Mouse (Mus musculus) cerebellum, adult 18-20 months (tissue): ENCODE data around the gene P2ry13.

ENCODE experiments used
- DNase-seq, 2 experiments: peaks; one replicate each; pipeline ENCODE4 v3.0.0; 2021

P2ry13 gene

GRCm38 (mm10) chr3:59210727-59211126, at the start of gene P2ry13:
TSS of gene P2ry13 (minus strand) at chr3:59210882.
- DNase-seq, result no peak

GRCm38 (mm10) chr3:59257740-59258664, 47.3 kb upstream of the P2ry13 start:
- no peak for DNase-seq

- DNase-seq, result no peak
Observed at GRCm38 (mm10) chr3:59250454-59250853, 39.8 kb upstream of the P2ry13 start.

GRCm38 (mm10) chr3:59248031-59248430, 37.3 kb upstream of the P2ry13 start:
- no peak for DNase-seq

GRCm38 (mm10) chr3:59243384-59243783, 32.7 kb upstream of the P2ry13 start:
- peak; percentile 58 to 75 for DNase-seq

- DNase-seq, result no peak
Observed at GRCm38 (mm10) chr3:59234878-59235277, 24.2 kb upstream of the P2ry13 start.

GRCm38 (mm10) chr3:59230912-59231311, 20.2 kb upstream of the P2ry13 start:
- no peak for DNase-seq

- no peak for DNase-seq
Observed at GRCm38 (mm10) chr3:59228730-59229551, 18.3 kb upstream of the P2ry13 start.

GRCm38 (mm10) chr3:59227696-59228095, 17.0 kb upstream of the P2ry13 start:
- no peak for DNase-seq

- DNase-seq, result no peak
Observed at GRCm38 (mm10) chr3:59225411-59225810, 14.7 kb upstream of the P2ry13 start.

GRCm38 (mm10) chr3:59222303-59222702, 11.6 kb upstream of the P2ry13 start:
- DNase-seq, result no peak

GRCm38 (mm10) chr3:59219326-59219725, 8.6 kb upstream of the P2ry13 start:
- DNase-seq, result no peak

- DNase-seq, result no peak
Observed at GRCm38 (mm10) chr3:59217211-59217610, 6.5 kb upstream of the P2ry13 start.

GRCm38 (mm10) chr3:59212404-59212803, 1.7 kb upstream of the P2ry13 start:
- no peak for DNase-seq

GRCm38 (mm10) chr3:59211784-59212183, 1.1 kb upstream of the P2ry13 start:
- no peak for DNase-seq

GRCm38 (mm10) chr3:59210089-59210488, 593 bp downstream of the P2ry13 start:
- DNase-seq, result no peak

GRCm38 (mm10) chr3:59208650-59209548, 1.8 kb downstream of the P2ry13 start:
- DNase-seq, result peak; percentile 40 to 65

GRCm38 (mm10) chr3:59205941-59206340, 4.7 kb downstream of the P2ry13 start:
- no peak for DNase-seq

- no peak for DNase-seq
Observed at GRCm38 (mm10) chr3:59204719-59205503, 5.8 kb downstream of the P2ry13 start.

GRCm38 (mm10) chr3:59203802-59204520, 6.7 kb downstream of the P2ry13 start:
- no peak for DNase-seq

- peak; percentile 35 to 38 for DNase-seq
Observed at GRCm38 (mm10) chr3:59197329-59197948, 13.2 kb downstream of the P2ry13 start.
